Mouse (Mus musculus): Measurements from ENCODE around the gene Clcf1.

DNA sequence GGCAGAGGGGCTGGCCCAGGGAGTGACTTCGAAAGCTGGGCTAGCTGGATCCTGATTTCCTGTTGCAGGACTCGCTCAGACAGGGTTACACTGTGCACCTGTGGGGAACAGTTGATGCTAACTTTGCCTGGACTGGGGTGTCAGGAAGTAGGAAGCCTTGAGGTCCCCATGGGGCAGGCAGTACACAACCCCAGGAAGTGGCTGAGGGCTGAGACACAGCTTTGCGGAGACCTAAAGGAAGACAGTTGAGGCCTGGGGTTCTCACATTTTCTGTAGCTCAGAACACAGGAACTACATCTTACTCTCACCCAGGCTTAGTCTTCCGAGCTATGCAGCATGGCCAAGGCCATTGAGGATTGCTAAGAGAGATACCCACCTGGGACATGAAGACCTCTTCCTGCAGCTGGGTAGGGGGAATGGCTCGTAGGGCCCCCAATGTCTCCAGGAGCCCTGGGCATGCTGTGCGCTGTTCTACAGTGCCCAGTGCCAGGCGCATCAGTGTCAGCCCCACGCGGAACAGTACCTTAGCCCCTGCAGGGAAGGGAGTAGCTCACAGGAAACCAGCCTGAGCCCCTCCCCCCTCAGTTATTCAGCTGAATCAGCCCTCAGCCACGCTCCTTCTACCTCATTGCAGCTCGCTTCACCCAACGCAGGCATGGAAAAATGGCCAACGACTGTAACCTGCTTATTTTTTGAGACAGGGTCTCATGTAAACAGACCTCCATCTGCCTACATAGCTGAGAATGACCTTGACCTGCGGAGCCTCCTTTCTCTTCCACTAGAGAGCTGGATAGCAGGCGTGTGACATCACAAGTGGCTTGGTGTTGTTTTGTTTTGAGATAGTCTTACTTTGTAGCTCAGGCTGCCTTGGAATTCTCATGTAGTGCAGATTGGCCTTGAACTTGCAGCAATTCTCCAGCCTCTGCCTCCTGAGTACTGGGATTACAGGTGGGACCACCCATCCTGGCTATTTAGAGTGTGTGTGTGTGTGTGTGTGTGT is 28.8 kb upstream of the Clcf1 start:
- no peak for TF ChIP-seq CTCF (IDR thresholded peaks at IDR 0.05; ENCODE audit: borderline replicate concordance, insufficient read depth, low read length)
- TF ChIP-seq POLR2A (IDR thresholded peaks at IDR 0.05; ENCODE audit: low read depth, low read length): no peak
